Mouse (Mus musculus): ENCODE data around the gene Letm1.

DNA sequence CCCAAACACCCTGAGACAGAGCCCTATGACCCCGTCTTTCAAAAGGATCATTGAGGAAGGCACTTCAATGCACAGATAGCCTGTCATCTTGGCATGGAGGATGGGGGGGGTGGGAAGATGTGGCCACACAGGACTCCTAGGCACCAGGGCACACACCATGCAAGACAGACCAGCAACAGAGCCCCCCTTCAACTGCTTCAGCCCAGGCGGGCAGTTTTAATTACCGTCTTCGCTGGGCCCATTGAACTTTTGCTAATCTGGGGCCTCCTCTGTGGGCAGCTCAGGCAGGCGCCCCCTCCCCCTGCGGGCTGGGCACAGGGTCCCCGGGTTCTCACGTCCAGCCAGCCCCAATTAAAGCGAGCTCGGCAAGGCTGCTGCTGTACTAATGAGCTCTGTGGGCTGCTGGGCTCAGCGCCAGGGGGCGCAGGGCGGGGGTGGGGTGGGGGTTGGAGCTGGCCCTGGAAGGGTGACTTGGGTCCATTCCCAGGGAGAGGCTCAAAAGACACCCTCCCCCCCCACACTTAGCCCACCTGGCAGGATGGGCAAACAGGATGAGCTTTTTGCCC is 84.6 kb downstream of the Letm1 start:
- TF ChIP-seq USF1 (IDR thresholded peaks at IDR 0.05; ENCODE audit: low read depth) (no peak), CTCF (IDR thresholded peaks at IDR 0.05; ENCODE audit: control insufficient read depth, insufficient read depth, insufficient read length) (no peak), MAX (IDR thresholded peaks at IDR 0.05) (no peak), MYOD1 (IDR thresholded peaks at IDR 0.05; ENCODE audit: control insufficient read depth, insufficient read length, low read depth) (no peak), FOSL1 (IDR thresholded peaks at IDR 0.05; ENCODE audit: insufficient read depth, low read length, poor library complexity, severe bottlenecking) (no peak), MYOG (IDR thresholded peaks at IDR 0.05; ENCODE audit: control insufficient read depth, extremely low read depth, insufficient read length) (no peak), CEBPB (IDR thresholded peaks at IDR 0.05; ENCODE audit: low read depth) (no peak)

Measured in C2C12 (cell line).